Mouse (Mus musculus) midbrain, postnatal 0 days (tissue): Measurements from ENCODE around the gene Exoc3l2. TPM values are rescaled to one million over a fixed set of nuclear protein-coding genes. Genes with fewer than 3 reads are reported as not detected.
"Not testable (repeated sequence)": the region's sequence is repeated elsewhere in the genome, so short reads cannot be mapped to it uniquely, and the experiment has no call there.

Experiments used
- ATAC-seq: fragments of 200-750 bp; cut with Nextera tagmentation; 2 replicates; pipeline ENCODE4 v1.8.0; 2017; ENCODE audit warnings: moderate number of reproducible peaks, mild to moderate bottlenecking, moderate TSS enrichment, moderate library complexity; ENCODE audit not compliant: low FRiP score
- DNase-seq: peaks from one replicate; pipeline ENCODE4 v3.0.0-alpha.2; 2015; ENCODE audit warnings: low spot score
- H3K27ac ChIP-seq: fragments of 300-500 bp; sonication (generic); 2 replicates; pipeline ENCODE4 v1.5.1; 2014; ENCODE audit warnings: low read depth, mild to moderate bottlenecking, low read length, mixed read lengths
- H3K27me3 ChIP-seq: fragments of 300-500 bp; sonication (generic); 2 replicates; pipeline ENCODE4 v1.6.1; 2014; ENCODE audit warnings: low read length, control low read depth, mixed read lengths; ENCODE audit not compliant: insufficient read depth
- H3K36me3 ChIP-seq: fragments of 300-500 bp; sonication (generic); 2 replicates; pipeline ENCODE4 v1.6.1; 2014; ENCODE audit warnings: low read length, control low read depth, mixed read lengths; ENCODE audit not compliant: insufficient read depth
- H3K4me1 ChIP-seq: fragments of 300-500 bp; sonication (generic); 2 replicates; pipeline ENCODE4 v1.6.1; 2014; ENCODE audit warnings: mild to moderate bottlenecking, control low read depth, antibody characterized with exemption, low read length, mixed read lengths; ENCODE audit not compliant: insufficient read depth
- H3K4me2 ChIP-seq: fragments of 300-500 bp; sonication (generic); 2 replicates; pipeline ENCODE4 v1.6.1; 2014; ENCODE audit warnings: low read depth, mild to moderate bottlenecking, low read length, mixed read lengths; ENCODE audit not compliant: poor library complexity, severe bottlenecking
- H3K4me3 ChIP-seq: fragments of 300-500 bp; sonication (generic); 2 replicates; pipeline ENCODE4 v1.5.1; 2014; ENCODE audit warnings: low read depth, mild to moderate bottlenecking, low read length, moderate library complexity
- H3K9ac ChIP-seq: fragments of 300-500 bp; sonication (generic); replicated peaks from 2 replicates; pipeline ENCODE4 v1.6.1; 2014; ENCODE audit warnings: mild to moderate bottlenecking, low read length, moderate library complexity, mixed read lengths; ENCODE audit not compliant: poor library complexity, severe bottlenecking
- H3K9me3 ChIP-seq: fragments of 300-500 bp; sonication (generic); 2 replicates; pipeline ENCODE4 v1.6.1; 2016; ENCODE audit warnings: low read length, control low read depth
- CTCF ChIP-seq: IDR thresholded peaks from 2 replicates; pipeline ENCODE4 v1.5.1; 2016; ENCODE audit warnings: antibody characterized with exemption, mild to moderate bottlenecking
- WGBS: fragments of 180-500 bp; shearing (Covaris S2); extraction: QIAGEN DNeasy Blood & Tissue Kit; methylation state at CpG from one replicate; pipeline ENCODE4 v1.1.7; 2014; 5-methylcytosine and 5-hydroxymethylcytosine counted together
- polyA plus RNA-seq: library from polyadenylated mRNA; unstranded; fragments of >200 nt; fragmentation: Nextera tagmentation; extraction: Ambion mirVana; gene quantifications from 2 replicates; pipeline ENCODE4 v1.2.1, GENCODE M21; 2015
- total RNA-seq: library from RNA; depleted of rRNA; stranded (reverse); fragments of >200 nt; gene quantifications from 2 replicates; pipeline ENCODE4 v1.2.3, GENCODE M21; 2014

The Exoc3l2 gene
- total and polyA plus RNA-seq, 2 experiments from 2014 or later, result 0.49 to 1.5 TPM

GRCm38 (mm10) chr7:19506969-19507611 is 44.0 kb downstream of the Exoc3l2 start:
- H3K4me1 ChIP-seq, result peaks cover 3% of the 10 kb centered on the region; the same call in 1 of the 2 replicates
- H3K9ac ChIP-seq, result peak overlapping the region; percentile 65
- no peak for TF ChIP-seq CTCF
- no peaks in the 10 kb centered on the region for H3K36me3 ChIP-seq
- peak overlapping the region; percentile 78 for H3K27ac ChIP-seq
- no peaks in the 10 kb centered on the region for H3K9me3 ChIP-seq
- ATAC-seq (0 out of 2 replicates have a peak, but pooled peaks have one; percentile 4), DNase-seq (peak; percentile 82)
- H3K27me3 ChIP-seq, result no peaks in the 10 kb centered on the region
- H3K4me3 ChIP-seq, result peak overlapping the region; percentile 53
- peak overlapping the region; percentile 93 for H3K4me2 ChIP-seq
- under 1% methylated on average over 63 of the region's 71 CpGs for WGBS

- peak overlapping the region; percentile 65 for H3K9ac ChIP-seq
- H3K36me3 ChIP-seq, result no peaks in the 10 kb centered on the region
- peaks cover 3% of the 10 kb centered on the region; the same call in 1 of the 2 replicates for H3K4me1 ChIP-seq
- H3K9me3 ChIP-seq, result no peaks in the 10 kb centered on the region
- H3K4me2 ChIP-seq, result peak overlapping the region; percentile 93
- H3K4me3 ChIP-seq, result peak overlapping the region; percentile 53
- no peak for TF ChIP-seq CTCF
- DNase-seq (no peak), ATAC-seq (no peak)
- no peaks in the 10 kb centered on the region for H3K27me3 ChIP-seq
- peak overlapping the region; percentile 78 for H3K27ac ChIP-seq
- 3% methylated on average over 18 of the region's 18 CpGs for WGBS
Observed at GRCm38 (mm10) chr7:19507612-19507981, 44.5 kb downstream of the Exoc3l2 start.

- Histone ChIP-seq H3K4me2 (peak within 1 kb of the TSS; percentile 93), H3K27me3 (no peaks in the 10 kb centered on the region), H3K4me3 (peak within 1 kb of the TSS; percentile 53), H3K4me1 (peaks cover 3% of the 10 kb centered on the region; the same call in 1 of the 2 replicates), H3K9me3 (no peaks in the 10 kb centered on the region), H3K9ac (peak within 1 kb of the TSS; percentile 74), H3K36me3 (no peaks in the 10 kb centered on the region), H3K27ac (peak within 1 kb of the TSS; percentile 78)
- peak; percentile 96 for ATAC-seq
- 0 out of 2 replicates have a peak, but pooled peaks have one; percentile 19 for TF ChIP-seq CTCF
- under 1% methylated on average over 56 of the region's 56 CpGs for WGBS
- peak; percentile 97 for DNase-seq
Observed at GRCm38 (mm10) chr7:19508150-19508923, 45.2 kb downstream of the Exoc3l2 start, which contains the start of the genes Bloc1s3 and Trappc6a. Bloc1s3 (minus strand) TSS chr7:19508367. Trappc6a (plus strand) TSS chr7:19508395.

- Histone ChIP-seq H3K36me3 (no peaks in the 10 kb centered on the region), H3K4me3 (peak overlapping the region; percentile 53), H3K27me3 (no peaks in the 10 kb centered on the region), H3K4me2 (peak overlapping the region; percentile 93), H3K4me1 (peaks cover 3% of the 10 kb centered on the region; the same call in 1 of the 2 replicates), H3K9me3 (no peaks in the 10 kb centered on the region), H3K9ac (peak overlapping the region; percentile 74), H3K27ac (peak overlapping the region; percentile 78)
- no peak for TF ChIP-seq CTCF
- DNase-seq, result no peak
- ATAC-seq, result peak; percentile 29; the same call in 1 of the 2 replicates
- 5% methylated on average over 15 of the region's 15 CpGs for WGBS
Observed at GRCm38 (mm10) chr7:19508924-19509568, 45.9 kb downstream of the Exoc3l2 start.

- no peaks in the 10 kb centered on the region for H3K9me3 ChIP-seq
- 0 out of 2 replicates have a peak overlapping the region, but pooled peaks have one; percentile 53 for H3K4me3 ChIP-seq
- H3K27me3 ChIP-seq, result no peaks in the 10 kb centered on the region
- H3K9ac ChIP-seq, result no peak overlapping the region
- H3K4me2 ChIP-seq, result no peak overlapping the region; the same call in 1 of the 2 replicates
- H3K27ac ChIP-seq, result no peak overlapping the region
- ATAC-seq (no peak), DNase-seq (no peak)
- no peaks in the 10 kb centered on the region for H3K36me3 ChIP-seq
- TF ChIP-seq CTCF, result no peak
- WGBS, result 97% methylated on average over 7 of the region's 7 CpGs
- peaks cover 3% of the 10 kb centered on the region; the same call in 1 of the 2 replicates for H3K4me1 ChIP-seq
Observed at GRCm38 (mm10) chr7:19509786-19510185, 46.7 kb downstream of the Exoc3l2 start.

- not testable (repeated sequence) for H3K4me2 ChIP-seq, H3K9me3 ChIP-seq, H3K36me3 ChIP-seq, H3K4me3 ChIP-seq, ATAC-seq, DNase-seq, H3K4me1 ChIP-seq, H3K27me3 ChIP-seq, H3K9ac ChIP-seq, H3K27ac ChIP-seq
- WGBS, result 92% methylated on average over 6 of the region's 7 CpGs
Observed at GRCm38 (mm10) chr7:19511934-19512333, 48.8 kb downstream of the Exoc3l2 start.
